Mouse (Mus musculus) lung, postnatal 14 days (tissue): ENCODE data around the gene Ndst2.

Experiments
- DNase-seq: peaks from one replicate; pipeline ENCODE4 v3.0.0; 2021

The Ndst2 gene

GRCm38 (mm10) chr14:20696986-20697385 is 37.4 kb downstream of the Ndst2 start:
- DNase-seq = peak; percentile 63

- no peak for DNase-seq
These were observed 38.4 kb downstream of the Ndst2 start for GRCm38 (mm10) chr14:20695761-20696520.

- peak; percentile 89 for DNase-seq
These were observed 39.2 kb downstream of the Ndst2 start, which contains the start of gene Fut11 for GRCm38 (mm10) chr14:20694884-20695760. Fut11 (plus strand) TSS chr14:20694968.

GRCm38 (mm10) chr14:20694185-20694883 is 40.0 kb downstream of the Ndst2 start:
- no peak for DNase-seq

- no peak for DNase-seq
These were observed 40.7 kb downstream of the Ndst2 start for GRCm38 (mm10) chr14:20693589-20694101.

- no peak for DNase-seq
These were observed 42.6 kb downstream of the Ndst2 start for GRCm38 (mm10) chr14:20691772-20692171.

- no peak for DNase-seq
These were observed 45.4 kb downstream of the Ndst2 start for GRCm38 (mm10) chr14:20689009-20689408.

- DNase-seq = no peak
These were observed 47.8 kb downstream of the Ndst2 start for GRCm38 (mm10) chr14:20686576-20686975.

- DNase-seq = peak; percentile 17
These were observed 51.9 kb downstream of the Ndst2 start for GRCm38 (mm10) chr14:20682498-20682897.

GRCm38 (mm10) chr14:20681742-20682141 is 52.6 kb downstream of the Ndst2 start:
- no peak for DNase-seq

GRCm38 (mm10) chr14:20677906-20678305 is 56.5 kb downstream of the Ndst2 start:
- DNase-seq = no peak

- DNase-seq = peak; percentile 99
These were observed 60.1 kb downstream of the Ndst2 start, which contains the start of gene Sec24c for GRCm38 (mm10) chr14:20674064-20674833. Sec24c (plus strand) TSS chr14:20674308.

GRCm38 (mm10) chr14:20673735-20674063 is 60.7 kb downstream of the Ndst2 start:
- DNase-seq = no peak
